Mouse (Mus musculus): ENCODE results near the gene Ppp1r8. TPM values are rescaled to one million over a fixed set of nuclear protein-coding genes. Genes with fewer than 3 reads are reported as not detected.

The Ppp1r8 gene
- total and polyA plus RNA-seq, 2 experiments from 2014 or later, result 42.8 to 55.8 TPM

DNA sequence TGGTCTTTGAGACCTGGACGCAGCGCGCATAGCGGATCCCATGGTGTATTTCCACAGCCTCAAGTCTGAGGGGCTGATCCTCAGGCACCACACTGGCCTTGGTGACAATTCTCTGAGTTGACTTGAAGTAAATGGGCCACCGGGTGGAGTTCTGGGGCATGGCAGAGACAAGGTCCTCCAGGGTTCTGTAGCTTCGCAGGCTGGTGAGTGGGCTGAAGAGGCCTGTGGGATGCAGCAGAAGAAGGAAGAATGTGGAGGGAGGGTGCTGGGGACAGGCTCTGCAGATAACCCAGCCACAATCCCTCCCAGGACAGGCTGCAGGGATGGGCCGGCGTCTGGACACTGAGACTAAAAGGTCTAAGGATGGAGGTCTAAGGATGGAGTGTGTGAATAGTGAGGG is 53.2 kb downstream of the Ppp1r8 start:
- no peak for TF ChIP-seq CTCF (IDR thresholded peaks at IDR 0.05; ENCODE audit: low read depth)
- Histone ChIP-seq H3K4me1 (ENCODE audit: insufficient read depth, low read length) (no peaks in the 10 kb centered on the region), H3K36me3 (ENCODE audit: insufficient read depth, low read length) (no peaks in the 10 kb centered on the region), H3K4me2 (ENCODE audit: low read depth, low read length) (no peak overlapping the region), H3K9ac (replicated peaks; ENCODE audit: low read length) (no peak overlapping the region), H3K4me3 (ENCODE audit: low read length) (no peak overlapping the region), H3K27me3 (ENCODE audit: insufficient read depth, low read length) (0 out of 2 replicates have a peak, but pooled peaks cover under 1% of the 10 kb centered on the region), H3K27ac (no peak overlapping the region), H3K9me3 (ENCODE audit: low read length) (no peaks in the 10 kb centered on the region)
- WGBS, result 92% methylated on average over 8 of the region's 8 CpGs
- DNase-seq (ENCODE audit: low spot score), result no peak
- ATAC-seq, result no peak

DNA sequence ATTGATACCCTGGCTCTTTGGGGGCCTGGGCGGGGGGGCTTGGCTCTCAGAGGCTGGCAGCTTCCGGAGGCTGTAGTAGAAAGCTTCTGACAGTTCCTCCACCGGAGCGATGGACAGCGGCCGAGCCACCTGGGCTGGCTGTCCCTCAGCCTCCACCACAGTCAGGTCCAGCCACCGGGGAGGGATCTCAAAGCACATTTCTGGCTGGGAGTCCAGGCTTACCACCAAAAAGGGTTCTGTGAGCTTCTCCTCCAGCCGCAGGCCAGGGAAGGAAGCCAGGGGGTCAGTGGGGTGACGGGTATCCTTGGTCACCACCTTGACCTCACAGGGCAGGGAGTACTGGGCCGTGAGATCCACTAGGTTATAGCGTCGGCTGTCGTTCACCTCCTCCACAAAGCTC is 57.7 kb downstream of the Ppp1r8 start:
- H3K27ac ChIP-seq, result no peak overlapping the region
- ATAC-seq, result no peak
- DNase-seq (ENCODE audit: low spot score), result no peak
- no peak overlapping the region for H3K9ac ChIP-seq (replicated peaks; ENCODE audit: low read length)
- no peaks in the 10 kb centered on the region for H3K4me1 ChIP-seq (ENCODE audit: insufficient read depth, low read length)
- TF ChIP-seq CTCF (IDR thresholded peaks at IDR 0.05; ENCODE audit: low read depth), result no peak
- 94% methylated on average over 13 of the region's 13 CpGs for WGBS
- no peak overlapping the region for H3K4me3 ChIP-seq (ENCODE audit: low read length)
- no peaks in the 10 kb centered on the region for H3K27me3 ChIP-seq (ENCODE audit: insufficient read depth, low read length)
- H3K36me3 ChIP-seq (ENCODE audit: insufficient read depth, low read length), result no peaks in the 10 kb centered on the region
- no peak overlapping the region for H3K4me2 ChIP-seq (ENCODE audit: low read depth, low read length)
- no peaks in the 10 kb centered on the region for H3K9me3 ChIP-seq (ENCODE audit: low read length)

DNA sequence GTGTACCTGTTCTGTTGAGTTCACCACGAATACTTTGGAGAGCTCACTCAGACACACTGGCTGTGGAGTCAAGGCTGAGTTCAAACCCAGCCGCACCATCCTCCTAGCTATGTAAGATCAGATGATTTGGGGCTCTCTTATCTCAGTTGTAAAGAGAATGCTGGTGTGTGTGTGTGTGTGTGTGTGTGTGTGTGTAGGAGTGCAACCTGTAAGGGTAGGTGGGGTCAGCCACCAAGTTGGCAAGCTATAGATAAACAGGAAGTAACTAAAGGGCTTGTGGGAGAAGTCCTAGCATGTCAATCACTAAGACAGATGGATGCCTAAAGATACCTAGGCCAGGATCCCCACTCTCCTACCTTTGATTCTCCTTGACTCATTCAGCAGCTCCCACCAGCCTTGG is 59.2 kb downstream of the Ppp1r8 start:
- Histone ChIP-seq H3K9ac (replicated peaks; ENCODE audit: low read length) (no peak overlapping the region), H3K36me3 (ENCODE audit: insufficient read depth, low read length) (no peaks in the 10 kb centered on the region), H3K4me3 (ENCODE audit: low read length) (no peak overlapping the region), H3K4me1 (ENCODE audit: insufficient read depth, low read length) (no peaks in the 10 kb centered on the region), H3K4me2 (ENCODE audit: low read depth, low read length) (no peak overlapping the region), H3K27ac (no peak overlapping the region), H3K27me3 (ENCODE audit: insufficient read depth, low read length) (no peaks in the 10 kb centered on the region), H3K9me3 (ENCODE audit: low read length) (no peaks in the 10 kb centered on the region)
- ATAC-seq (no peak), DNase-seq (ENCODE audit: low spot score) (no peak)
- TF ChIP-seq CTCF (IDR thresholded peaks at IDR 0.05; ENCODE audit: low read depth), result no peak
- WGBS, result 82% methylated on average over 2 of the region's 2 CpGs

DNA sequence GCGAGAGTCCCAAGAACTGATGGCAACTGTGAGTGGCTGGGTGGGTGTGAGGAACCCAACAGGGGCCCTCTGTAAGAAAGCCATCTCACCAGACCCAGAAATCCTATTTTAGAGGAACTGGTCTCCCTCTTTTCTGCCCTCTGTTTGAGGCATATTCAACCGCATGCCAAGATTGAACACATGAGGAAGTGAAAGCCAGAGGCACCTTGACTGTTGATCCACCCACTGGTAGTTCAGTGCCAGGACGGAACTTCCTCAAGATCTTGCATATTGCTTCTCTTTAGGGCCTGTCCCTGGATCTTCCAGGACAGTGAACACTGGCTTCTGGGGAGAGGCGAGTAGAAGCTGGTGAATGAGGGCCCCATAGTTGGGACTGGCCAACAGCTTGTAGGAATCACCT is 62.7 kb downstream of the Ppp1r8 start:
- Histone ChIP-seq H3K4me1 (ENCODE audit: insufficient read depth, low read length) (no peaks in the 10 kb centered on the region), H3K27me3 (ENCODE audit: insufficient read depth, low read length) (no peaks in the 10 kb centered on the region), H3K27ac (no peak overlapping the region), H3K36me3 (ENCODE audit: insufficient read depth, low read length) (peaks cover 24% of the 10 kb centered on the region), H3K9me3 (ENCODE audit: low read length) (no peaks in the 10 kb centered on the region), H3K4me2 (ENCODE audit: low read depth, low read length) (no peak overlapping the region), H3K4me3 (ENCODE audit: low read length) (no peak overlapping the region), H3K9ac (replicated peaks; ENCODE audit: low read length) (no peak overlapping the region)
- DNase-seq (ENCODE audit: low spot score), result no peak
- 92% methylated on average over 4 of the region's 4 CpGs for WGBS
- no peak for ATAC-seq
- TF ChIP-seq CTCF (IDR thresholded peaks at IDR 0.05; ENCODE audit: low read depth), result no peak

DNA sequence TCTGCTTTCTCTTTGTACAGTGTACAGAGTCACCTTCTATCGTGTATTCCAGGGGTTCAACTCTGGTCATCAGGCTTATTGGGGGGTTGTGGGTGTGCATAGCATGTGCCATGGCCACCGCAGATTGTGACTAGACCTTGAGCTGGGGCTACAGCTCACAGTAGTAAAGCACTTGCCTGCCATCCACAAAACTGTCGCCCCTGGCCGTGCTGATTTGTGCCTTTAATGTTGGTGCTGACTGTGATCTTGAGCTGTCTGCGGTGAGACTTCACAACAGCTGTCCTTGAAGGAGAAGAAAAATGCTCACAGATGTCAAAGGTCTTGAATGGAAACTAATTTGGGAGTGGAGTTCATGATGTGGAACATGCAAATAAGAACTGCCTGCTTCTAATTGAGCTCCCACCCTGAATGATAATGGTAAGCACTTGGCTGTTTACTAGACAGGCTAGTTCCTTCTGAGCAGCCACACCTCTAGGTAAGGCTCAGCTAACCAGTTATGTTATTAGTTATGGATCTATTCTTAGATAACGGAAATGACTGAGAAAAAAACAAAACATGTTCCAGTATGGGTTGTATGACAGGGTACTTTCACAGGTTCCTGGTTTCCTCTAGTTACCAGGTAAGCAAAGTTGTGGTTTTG is 64.3 kb downstream of the Ppp1r8 start:
- H3K9me3 ChIP-seq (ENCODE audit: low read length), result no peaks in the 10 kb centered on the region
- DNase-seq (ENCODE audit: low spot score), result no peak
- TF ChIP-seq CTCF (IDR thresholded peaks at IDR 0.05; ENCODE audit: low read depth), result no peak
- H3K4me2 ChIP-seq (ENCODE audit: low read depth, low read length), result no peak overlapping the region
- no peak for ATAC-seq
- H3K36me3 ChIP-seq (ENCODE audit: insufficient read depth, low read length), result peaks cover 38% of the 10 kb centered on the region
- no peaks in the 10 kb centered on the region for H3K4me1 ChIP-seq (ENCODE audit: insufficient read depth, low read length)
- H3K27ac ChIP-seq, result no peak overlapping the region
- H3K4me3 ChIP-seq (ENCODE audit: low read length), result no peak overlapping the region
- H3K27me3 ChIP-seq (ENCODE audit: insufficient read depth, low read length), result no peaks in the 10 kb centered on the region
- H3K9ac ChIP-seq (replicated peaks; ENCODE audit: low read length), result no peak overlapping the region
- 91% methylated on average over 6 of the region's 6 CpGs for WGBS

Other genes with a start within 250 kb of the Ppp1r8 start
- 16.4 and 18.7 TPM in 2 replicates for gene Eya3, start 204.2 kb downstream of the Ppp1r8 start, total RNA-seq (2014; rRNA removed)
- gene Eya3, start 204.2 kb downstream of the Ppp1r8 start, polyA plus RNA-seq (2015; fragmentation: Nextera tagmentation; extraction: Ambion mirVana), result 7.4 and 8.3 TPM in 2 replicates
- 5.6 and 6.2 TPM in 2 replicates for gene Xkr8, start 110.6 kb downstream of the Ppp1r8 start, total RNA-seq (2014; rRNA removed)
- gene Xkr8, start 110.6 kb downstream of the Ppp1r8 start, polyA plus RNA-seq (2015; fragmentation: Nextera tagmentation; extraction: Ambion mirVana), result 5.0 and 7.3 TPM in 2 replicates
- gene Smpdl3b, start 85.9 kb downstream of the Ppp1r8 start, total RNA-seq (2014; rRNA removed), result 0.47 and 1.0 TPM in 2 replicates
- gene Smpdl3b, start 85.9 kb downstream of the Ppp1r8 start, polyA plus RNA-seq (2015; fragmentation: Nextera tagmentation; extraction: Ambion mirVana), result 0.98 and 1.4 TPM in 2 replicates
- gene Rpa2, start 74.8 kb downstream of the Ppp1r8 start, total RNA-seq (2014; rRNA removed), result 30.9 and 31.9 TPM in 2 replicates
- 37.5 and 42.4 TPM in 2 replicates for gene Rpa2, start 74.8 kb downstream of the Ppp1r8 start, polyA plus RNA-seq (2015; fragmentation: Nextera tagmentation; extraction: Ambion mirVana)
- 0.78 and 0.79 TPM in 2 replicates for gene Themis2, start 46.8 kb downstream of the Ppp1r8 start, total RNA-seq (2014; rRNA removed)
- 0.28 and 0.35 TPM in 2 replicates for gene Themis2, start 46.8 kb downstream of the Ppp1r8 start, polyA plus RNA-seq (2015; fragmentation: Nextera tagmentation; extraction: Ambion mirVana)
- 107 TPM in 2 replicates for gene Stx12, start 41.3 kb upstream of the Ppp1r8 start, total RNA-seq (2014; rRNA removed)
- gene Stx12, start 41.3 kb upstream of the Ppp1r8 start, polyA plus RNA-seq (2015; fragmentation: Nextera tagmentation; extraction: Ambion mirVana), result 136 and 137 TPM in 2 replicates
- gene Fam76a, start 79.4 kb upstream of the Ppp1r8 start, total RNA-seq (2014; rRNA removed), result 17.3 and 18.4 TPM in 2 replicates
- 28.3 and 34.5 TPM in 2 replicates for gene Fam76a, start 79.4 kb upstream of the Ppp1r8 start, polyA plus RNA-seq (2015; fragmentation: Nextera tagmentation; extraction: Ambion mirVana)
- gene Fgr, start 130.9 kb upstream of the Ppp1r8 start, total RNA-seq (2014; rRNA removed), result 0.07 and 0.73 TPM in 2 replicates
- gene Fgr, start 130.9 kb upstream of the Ppp1r8 start, polyA plus RNA-seq (2015; fragmentation: Nextera tagmentation; extraction: Ambion mirVana), result 0.19 and 0.39 TPM in 2 replicates
- 88.2 and 106 TPM in 2 replicates for gene Ahdc1, start 168.1 kb upstream of the Ppp1r8 start, total RNA-seq (2014; rRNA removed)
- 9.7 and 10.8 TPM in 2 replicates for gene Ahdc1, start 168.1 kb upstream of the Ppp1r8 start, polyA plus RNA-seq (2015; fragmentation: Nextera tagmentation; extraction: Ambion mirVana)